Mouse (Mus musculus): ENCODE results near the gene Rpl35. TPM values are rescaled to one million over a fixed set of nuclear protein-coding genes. Genes with fewer than 3 reads are reported as not detected.

The Rpl35 gene
- 935 and 1,086 TPM in 2 replicates for polyA plus RNA-seq (2014; fragmentation: Nextera tagmentation; extraction: Ambion mirVana)

DNA sequence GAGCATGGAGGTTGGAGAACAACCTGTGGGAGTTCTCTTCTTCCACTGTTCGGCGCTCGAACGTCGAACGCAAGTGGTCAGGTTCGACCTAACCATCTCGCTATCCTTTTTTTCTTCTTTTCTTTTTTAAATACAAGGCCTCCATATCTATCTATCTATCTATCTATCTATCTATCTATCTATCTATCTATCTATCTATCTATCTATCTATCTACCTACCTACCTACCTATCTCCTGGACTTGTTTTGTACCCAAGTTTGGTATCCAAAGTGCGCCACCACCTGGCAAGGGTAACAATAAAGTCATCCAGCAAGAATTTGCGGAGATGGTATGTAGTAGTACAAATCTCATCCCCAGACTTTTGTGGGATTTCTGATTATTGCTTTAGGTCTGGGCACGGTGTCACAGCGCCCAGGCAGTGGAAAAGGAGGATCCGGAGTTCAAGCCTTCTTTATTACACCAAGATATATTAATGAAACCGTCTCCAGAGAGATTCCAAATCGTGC, at the start of gene Rpl35:
Rpl35 (minus strand) TSS at position 51 of the 506 bp plus-strand sequence.
- WGBS, result 12% methylated on average over 15 of the region's 15 CpGs
- peaks cover 12% of the 10 kb centered on the region; the same call in 1 of the 2 replicates for H3K4me1 ChIP-seq (ENCODE audit: insufficient read depth)
- peak within 1 kb of the TSS; percentile 77 for H3K4me3 ChIP-seq (ENCODE audit: low read depth, low read length)
- TF ChIP-seq CTCF (IDR thresholded peaks at IDR 0.05; ENCODE audit: low read depth), result peak; percentile 54
- ATAC-seq (ENCODE audit: insufficient read depth), result no peak
- no peaks in the 10 kb centered on the region for H3K27me3 ChIP-seq (ENCODE audit: insufficient read depth, low read length)
- H3K27ac ChIP-seq (ENCODE audit: low read depth), result peak within 1 kb of the TSS; percentile 89
- peaks cover 34% of the 10 kb centered on the region for H3K36me3 ChIP-seq (ENCODE audit: insufficient read depth)
- H3K9ac ChIP-seq, result peak within 1 kb of the TSS; percentile 90
- peak; percentile 63 for DNase-seq
- peak within 1 kb of the TSS; percentile 86 for H3K4me2 ChIP-seq
- no peaks in the 10 kb centered on the region for H3K9me3 ChIP-seq (ENCODE audit: low read depth, low read length)

DNA sequence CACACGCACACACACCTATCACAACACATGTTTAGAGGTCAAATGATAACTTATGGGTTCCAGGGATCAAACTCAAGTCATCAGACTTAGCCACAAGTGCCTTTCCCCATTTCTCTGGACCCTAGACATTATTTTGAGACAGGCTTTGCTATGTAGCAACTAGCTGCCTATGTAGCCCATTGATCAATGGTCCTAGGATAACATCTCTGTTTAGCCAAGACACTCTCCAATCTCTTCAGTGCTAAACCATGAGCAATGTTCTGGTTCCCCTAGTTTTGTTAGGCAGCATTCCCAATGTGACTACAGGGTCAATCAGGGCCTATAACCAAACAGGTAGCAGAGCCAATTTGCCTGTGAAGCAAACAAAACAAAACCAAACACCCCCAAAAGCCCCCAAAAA, 43.1 kb upstream of the Rpl35 start:
- no peak for ATAC-seq (ENCODE audit: insufficient read depth)
- H3K4me2 ChIP-seq, result no peak overlapping the region
- no peak for TF ChIP-seq CTCF (IDR thresholded peaks at IDR 0.05; ENCODE audit: low read depth)
- no peak overlapping the region for H3K27ac ChIP-seq (ENCODE audit: low read depth)
- no peak overlapping the region for H3K9ac ChIP-seq
- H3K4me1 ChIP-seq (ENCODE audit: insufficient read depth), result no peaks in the 10 kb centered on the region
- no peak for DNase-seq
- 93% methylated on average over 1 of the region's 1 CpGs for WGBS
- H3K4me3 ChIP-seq (ENCODE audit: low read depth, low read length), result no peak overlapping the region
- no peaks in the 10 kb centered on the region for H3K9me3 ChIP-seq (ENCODE audit: low read depth, low read length)
- peaks cover 67% of the 10 kb centered on the region for H3K36me3 ChIP-seq (ENCODE audit: insufficient read depth)
- no peaks in the 10 kb centered on the region for H3K27me3 ChIP-seq (ENCODE audit: insufficient read depth, low read length)

GRCm38 (mm10) chr2:39040215-39040614, 34.8 kb upstream of the Rpl35 start:
- no peak for TF ChIP-seq CTCF (IDR thresholded peaks at IDR 0.05; ENCODE audit: low read depth)
- DNase-seq (no peak), ATAC-seq (ENCODE audit: insufficient read depth) (no peak)
- H3K9me3 ChIP-seq (ENCODE audit: low read depth, low read length), result no peaks in the 10 kb centered on the region
- H3K36me3 ChIP-seq (ENCODE audit: insufficient read depth), result peaks cover 74% of the 10 kb centered on the region
- no peak overlapping the region for H3K4me3 ChIP-seq (ENCODE audit: low read depth, low read length)
- H3K4me2 ChIP-seq, result no peak overlapping the region
- no peak overlapping the region for H3K27ac ChIP-seq (ENCODE audit: low read depth)
- no peaks in the 10 kb centered on the region for H3K4me1 ChIP-seq (ENCODE audit: insufficient read depth)
- no peak overlapping the region for H3K9ac ChIP-seq
- H3K27me3 ChIP-seq (ENCODE audit: insufficient read depth, low read length), result no peaks in the 10 kb centered on the region
- 87% methylated on average over 1 of the region's 1 CpGs for WGBS

- no peak overlapping the region for H3K27ac ChIP-seq (ENCODE audit: low read depth)
- H3K4me1 ChIP-seq (ENCODE audit: insufficient read depth), result no peaks in the 10 kb centered on the region
- H3K9me3 ChIP-seq (ENCODE audit: low read depth, low read length), result no peaks in the 10 kb centered on the region
- H3K36me3 ChIP-seq (ENCODE audit: insufficient read depth), result peaks cover 75% of the 10 kb centered on the region
- no peak overlapping the region for H3K4me2 ChIP-seq
- TF ChIP-seq CTCF (IDR thresholded peaks at IDR 0.05; ENCODE audit: low read depth), result no peak
- ATAC-seq (ENCODE audit: insufficient read depth) (no peak), DNase-seq (no peak)
- no peak overlapping the region for H3K4me3 ChIP-seq (ENCODE audit: low read depth, low read length)
- no peak overlapping the region for H3K9ac ChIP-seq
- no peaks in the 10 kb centered on the region for H3K27me3 ChIP-seq (ENCODE audit: insufficient read depth, low read length)
- WGBS, result 96% methylated on average over 1 of the region's 1 CpGs
Observed at GRCm38 (mm10) chr2:39031611-39032010, 26.2 kb upstream of the Rpl35 start.

DNA sequence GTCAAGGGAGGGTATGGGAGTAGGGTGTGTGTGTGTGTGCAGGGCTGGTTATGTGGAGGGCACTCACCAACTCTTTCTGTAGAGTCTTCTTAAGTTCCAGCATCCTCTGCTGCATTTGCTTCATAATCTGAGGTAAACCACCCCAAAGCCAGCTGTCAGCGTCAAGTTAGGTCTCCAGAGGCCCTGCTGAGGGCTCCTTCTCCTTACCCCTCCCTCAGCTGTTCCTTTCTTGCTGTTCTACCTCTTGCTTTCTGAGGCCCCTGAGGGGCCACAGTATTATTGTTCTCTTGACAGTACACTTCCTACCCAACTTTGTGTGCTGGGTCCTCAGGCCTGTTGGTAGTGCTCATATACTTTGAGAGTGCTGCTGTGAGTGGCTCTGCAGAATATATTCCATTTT, 14.6 kb upstream of the Rpl35 start:
- WGBS, result 77% methylated on average over 1 of the region's 1 CpGs
- peaks cover 83% of the 10 kb centered on the region for H3K36me3 ChIP-seq (ENCODE audit: insufficient read depth)
- H3K27me3 ChIP-seq (ENCODE audit: insufficient read depth, low read length), result no peaks in the 10 kb centered on the region
- DNase-seq (no peak), ATAC-seq (ENCODE audit: insufficient read depth) (no peak)
- no peak overlapping the region for H3K27ac ChIP-seq (ENCODE audit: low read depth)
- no peaks in the 10 kb centered on the region for H3K9me3 ChIP-seq (ENCODE audit: low read depth, low read length)
- no peak for TF ChIP-seq CTCF (IDR thresholded peaks at IDR 0.05; ENCODE audit: low read depth)
- H3K9ac ChIP-seq, result no peak overlapping the region
- H3K4me3 ChIP-seq (ENCODE audit: low read depth, low read length), result no peak overlapping the region
- no peaks in the 10 kb centered on the region for H3K4me1 ChIP-seq (ENCODE audit: insufficient read depth)
- H3K4me2 ChIP-seq, result no peak overlapping the region

- no peak overlapping the region for H3K27ac ChIP-seq (ENCODE audit: low read depth)
- TF ChIP-seq CTCF (IDR thresholded peaks at IDR 0.05; ENCODE audit: low read depth), result no peak
- H3K9ac ChIP-seq, result no peak overlapping the region
- H3K4me2 ChIP-seq, result no peak overlapping the region
- WGBS, result 68% methylated on average over 3 of the region's 3 CpGs
- DNase-seq (no peak), ATAC-seq (ENCODE audit: insufficient read depth) (no peak)
- no peak overlapping the region for H3K4me3 ChIP-seq (ENCODE audit: low read depth, low read length)
- no peaks in the 10 kb centered on the region for H3K4me1 ChIP-seq (ENCODE audit: insufficient read depth)
- H3K36me3 ChIP-seq (ENCODE audit: insufficient read depth), result peaks cover 87% of the 10 kb centered on the region
- no peaks in the 10 kb centered on the region for H3K9me3 ChIP-seq (ENCODE audit: low read depth, low read length)
- H3K27me3 ChIP-seq (ENCODE audit: insufficient read depth, low read length), result no peaks in the 10 kb centered on the region
Observed at GRCm38 (mm10) chr2:39016581-39016980, 11.2 kb upstream of the Rpl35 start.

DNA sequence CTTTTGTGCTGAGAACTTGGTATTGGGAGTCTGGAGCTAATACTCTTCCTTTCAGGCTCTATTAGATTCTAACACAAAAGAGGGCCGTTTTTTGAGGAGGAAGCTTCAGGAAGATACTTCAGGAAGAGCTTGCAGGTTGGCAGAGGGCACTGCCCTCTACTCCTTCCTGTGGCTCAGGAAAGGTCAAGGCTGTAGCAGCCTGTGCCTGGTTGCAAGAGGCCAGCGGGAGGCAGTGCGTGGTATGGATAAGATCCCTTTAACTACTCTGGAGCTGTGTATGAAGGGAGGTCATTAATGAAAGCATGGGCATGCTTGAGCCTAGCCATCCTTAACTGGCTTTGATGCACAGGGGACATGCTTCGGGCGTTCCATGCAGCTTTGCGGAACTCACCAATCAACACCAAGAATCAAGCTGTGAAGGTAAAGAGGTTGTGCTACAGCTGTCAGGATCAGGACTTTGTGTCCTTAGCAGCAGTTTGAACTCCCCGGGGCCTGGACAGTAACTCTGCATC, 7.4 kb upstream of the Rpl35 start:
- 86% methylated on average over 7 of the region's 7 CpGs for WGBS
- ATAC-seq (ENCODE audit: insufficient read depth) (no peak), DNase-seq (no peak)
- Histone ChIP-seq H3K4me1 (ENCODE audit: insufficient read depth) (no peaks in the 10 kb centered on the region; the same call in 1 of the 2 replicates), H3K27me3 (ENCODE audit: insufficient read depth, low read length) (no peaks in the 10 kb centered on the region), H3K9me3 (ENCODE audit: low read depth, low read length) (no peaks in the 10 kb centered on the region), H3K36me3 (ENCODE audit: insufficient read depth) (peaks cover 68% of the 10 kb centered on the region), H3K4me3 (ENCODE audit: low read depth, low read length) (no peak overlapping the region), H3K27ac (ENCODE audit: low read depth) (no peak overlapping the region), H3K4me2 (no peak overlapping the region), H3K9ac (no peak overlapping the region)
- TF ChIP-seq CTCF (IDR thresholded peaks at IDR 0.05; ENCODE audit: low read depth), result no peak
